Mouse (Mus musculus): ENCODE results near the gene Ctu1. TPM values are rescaled to one million over a fixed set of nuclear protein-coding genes. Genes with fewer than 3 reads are reported as not detected.

Gene Ctu1
- 10 to 100 TPM in 1 of 2 experiments, 1 to 10 TPM in 1; 6.7 to 11.8 TPM for polyA plus RNA-seq (2012; fragmentation: generic; extraction: Trizol)

DNA sequence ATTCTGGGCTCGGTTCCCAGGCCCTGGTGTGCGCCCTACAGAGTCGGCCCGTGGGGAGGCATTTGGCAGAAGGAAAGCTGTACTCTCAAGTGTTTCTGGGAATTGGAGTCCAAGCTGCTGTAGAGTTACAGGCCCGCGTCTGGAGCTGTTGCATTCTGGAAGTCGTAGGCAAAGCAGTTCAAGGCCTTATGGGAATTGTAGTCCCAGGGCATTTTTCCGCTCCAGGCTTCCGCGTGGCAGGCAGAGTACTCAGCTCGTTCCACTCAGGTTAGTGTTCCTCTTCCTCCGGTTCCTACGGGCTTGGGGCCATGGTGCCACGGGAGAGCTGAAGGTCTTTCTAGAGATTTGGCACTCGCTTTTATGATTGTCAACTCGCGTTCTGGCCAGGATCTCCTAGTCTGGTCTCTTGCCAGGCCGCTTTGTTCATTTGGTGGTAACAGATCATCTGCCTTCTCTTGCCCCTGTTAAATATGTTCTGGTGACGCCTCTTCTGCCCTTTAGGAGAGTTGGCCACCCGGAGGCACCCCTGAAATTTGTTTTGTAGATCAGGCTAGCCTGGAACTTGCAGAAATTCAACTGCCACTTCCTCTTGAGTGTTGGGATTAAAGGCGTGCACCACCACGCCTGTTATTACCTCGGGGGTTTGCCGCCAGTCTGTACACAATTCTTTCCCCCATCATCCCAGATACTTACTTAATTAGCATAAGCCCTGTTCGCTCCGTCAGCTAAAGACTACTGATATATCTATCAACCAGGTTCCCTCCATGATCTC is at the start of gene Ctu1:
Gene Ctu1, plus strand, starts transcription at position 208 of the 772 bp plus-strand sequence.

DNA sequence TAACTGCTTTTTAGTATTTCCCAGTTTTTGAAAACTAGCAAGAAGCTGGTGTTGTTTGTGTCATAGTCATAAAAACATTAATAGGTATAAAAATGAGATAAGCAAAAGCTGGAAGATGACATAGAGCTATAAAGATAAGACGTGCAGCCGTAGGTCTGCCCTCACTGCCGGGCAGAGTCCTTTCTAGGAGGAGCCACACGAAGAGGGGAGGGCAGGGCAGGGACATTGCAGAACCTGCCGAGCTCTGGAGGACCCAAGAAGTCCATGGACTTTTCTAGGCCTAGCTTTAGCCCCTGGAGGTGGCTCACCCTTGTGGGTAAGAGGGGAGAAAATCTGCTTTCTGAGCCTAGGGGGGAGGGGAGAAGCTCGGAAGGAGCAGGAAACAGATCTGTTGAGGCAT is 37.3 kb upstream of the Ctu1 start, which contains the start of gene Ceacam18:
Gene Ceacam18, plus strand, starts transcription at position 208 of the 400 bp plus-strand sequence.

DNA sequence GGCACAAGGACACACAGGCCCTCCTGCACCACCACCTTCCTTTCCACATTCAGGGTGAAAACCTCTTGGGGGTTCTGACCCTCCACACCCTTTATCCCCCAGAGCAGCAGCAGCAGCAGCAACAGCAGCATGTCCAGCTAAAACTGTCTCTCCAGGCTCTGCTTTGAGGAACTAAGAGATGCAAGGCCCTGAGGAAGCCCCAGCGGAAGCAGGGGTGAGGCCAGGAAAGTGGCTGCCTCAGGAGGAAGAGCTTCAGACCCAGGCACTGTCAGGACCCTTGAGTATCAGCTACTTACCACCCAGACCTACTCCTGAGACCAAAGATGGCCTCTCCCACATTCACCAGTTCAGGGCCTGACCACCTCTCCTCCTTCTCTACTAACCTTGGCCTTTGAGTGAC is 11.8 kb upstream of the Ctu1 start, which contains the start of gene Siglece:
Gene Siglece, minus strand, starts transcription at position 160 of the 400 bp plus-strand sequence.

DNA sequence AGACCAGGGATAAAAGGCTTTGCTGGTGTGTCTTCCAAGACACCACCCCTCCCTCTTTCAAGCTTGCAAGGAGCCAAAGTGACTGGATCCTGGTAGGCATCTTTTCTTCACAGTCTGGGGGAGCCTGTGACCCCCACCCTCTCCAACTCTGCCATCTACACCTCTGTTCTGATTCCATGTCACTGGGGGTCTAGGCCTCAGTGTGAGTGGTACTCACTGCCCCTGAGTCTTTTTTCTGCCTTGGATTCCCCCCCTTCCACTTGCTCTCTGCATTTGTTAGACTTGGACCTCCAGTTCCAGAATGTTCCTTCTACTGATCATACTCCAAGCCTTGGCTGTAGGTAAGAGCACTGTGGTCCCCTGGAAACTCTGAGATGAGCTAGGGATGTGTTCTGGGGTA is 18.3 kb downstream of the Ctu1 start, which contains the start of gene Klk14:
Gene Klk14, plus strand, starts transcription at position 301 of the 400 bp plus-strand sequence.

DNA sequence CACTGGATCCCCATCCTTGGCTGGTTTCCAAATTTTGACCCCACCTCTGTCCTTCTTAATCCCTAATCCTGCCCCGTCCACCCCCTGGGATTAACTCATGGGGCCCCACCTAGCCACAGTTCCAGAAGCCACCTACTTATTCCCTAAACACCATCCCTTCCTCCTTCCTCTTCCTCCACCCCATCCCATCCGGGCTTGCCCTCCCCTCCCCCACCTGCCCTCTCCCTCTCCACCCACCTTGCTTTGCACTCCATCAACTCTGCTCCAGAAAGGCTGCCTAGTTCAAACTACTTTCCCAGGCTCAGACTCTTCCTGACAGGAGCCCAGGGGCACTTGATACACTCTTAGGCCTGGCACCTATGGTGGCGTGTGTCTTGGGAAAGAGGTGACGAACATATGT is 40.5 kb downstream of the Ctu1 start, which contains the start of gene Klk13:
Gene Klk13, plus strand, starts transcription at position 301 of the 400 bp plus-strand sequence.

Other genes starting within 250 kb of the Ctu1 start
- not detected for gene Lim2, start 244.3 kb upstream of the Ctu1 start, polyA plus RNA-seq (2012; fragmentation: generic; extraction: Trizol)
- under 1 TPM in 1 of 2 experiments, not detected in 1; 0.09 TPM for gene Nkg7, start 234.9 kb upstream of the Ctu1 start, polyA plus RNA-seq (2012; fragmentation: generic; extraction: Trizol)
- gene Cldnd2, start 231.2 kb upstream of the Ctu1 start, polyA plus RNA-seq (2012; fragmentation: generic; extraction: Trizol), result not detected
- 100 to 1,000 TPM; 318 to 407 TPM for gene Etfb, start 227.9 kb upstream of the Ctu1 start, polyA plus RNA-seq (2012; fragmentation: generic; extraction: Trizol)
- under 1 TPM; 0.07 to 0.63 TPM for gene Gm45233, start 227.9 kb upstream of the Ctu1 start, polyA plus RNA-seq (2012; fragmentation: generic; extraction: Trizol)
- 1 to 10 TPM in 1 of 2 experiments, under 1 TPM in 1; 0.11 to 2.1 TPM for gene Vsig10l, start 208.9 kb upstream of the Ctu1 start, polyA plus RNA-seq (2012; fragmentation: generic; extraction: Trizol)
- 10 to 100 TPM in 1 of 2 experiments, 1 to 10 TPM in 1; 5.7 to 26.5 TPM for gene Iglon5, start 181.9 kb upstream of the Ctu1 start, polyA plus RNA-seq (2012; fragmentation: generic; extraction: Trizol)
- gene 4931406B18Rik, start 166.1 kb upstream of the Ctu1 start, polyA plus RNA-seq (2012; fragmentation: generic; extraction: Trizol), result not detected
- gene Cd33, start 127.6 kb upstream of the Ctu1 start, polyA plus RNA-seq (2012; fragmentation: generic; extraction: Trizol), result under 1 TPM in 1 of 2 experiments, not detected in 1; 0.04 TPM
- gene Zfp658, start 109.8 kb upstream of the Ctu1 start, polyA plus RNA-seq (2012; fragmentation: generic; extraction: Trizol), result 1 to 10 TPM in 1 of 2 experiments, under 1 TPM in 1; 0.11 to 2.6 TPM
- gene Zfp719, start 92.4 kb upstream of the Ctu1 start, polyA plus RNA-seq (2012; fragmentation: generic; extraction: Trizol), result 1 to 10 TPM in 1 of 2 experiments, under 1 TPM in 1; 0.09 to 1.8 TPM
- gene Zfp819, start 64.8 kb upstream of the Ctu1 start, polyA plus RNA-seq (2012; fragmentation: generic; extraction: Trizol), result not detected
- not detected for gene Ceacam18, start 37.3 kb upstream of the Ctu1 start, polyA plus RNA-seq (2012; fragmentation: generic; extraction: Trizol)
- not detected for gene Siglece, start 11.9 kb upstream of the Ctu1 start, polyA plus RNA-seq (2012; fragmentation: generic; extraction: Trizol)
- gene Klk14, start 18.4 kb downstream of the Ctu1 start, polyA plus RNA-seq (2012; fragmentation: generic; extraction: Trizol), result under 1 TPM; 0.05 to 0.08 TPM
- not detected for gene Klk13, start 40.6 kb downstream of the Ctu1 start, polyA plus RNA-seq (2012; fragmentation: generic; extraction: Trizol)
- gene Klk12, start 96.9 kb downstream of the Ctu1 start, polyA plus RNA-seq (2012; fragmentation: generic; extraction: Trizol), result not detected
- not detected for gene Klk11, start 102.6 kb downstream of the Ctu1 start, polyA plus RNA-seq (2012; fragmentation: generic; extraction: Trizol)
- 1 to 10 TPM in 1 of 2 experiments, under 1 TPM in 1; 0.12 to 2.5 TPM for gene Klk10, start 109.0 kb downstream of the Ctu1 start, polyA plus RNA-seq (2012; fragmentation: generic; extraction: Trizol)
- gene Klk9, start 119.9 kb downstream of the Ctu1 start, polyA plus RNA-seq (2012; fragmentation: generic; extraction: Trizol), result under 1 TPM in 1 of 2 experiments, not detected in 1; 0.08 TPM
- under 1 TPM; 0.11 to 0.25 TPM for gene Klk8, start 125.6 kb downstream of the Ctu1 start, polyA plus RNA-seq (2012; fragmentation: generic; extraction: Trizol)
- gene Klk7, start 139.3 kb downstream of the Ctu1 start, polyA plus RNA-seq (2012; fragmentation: generic; extraction: Trizol), result not detected
- gene Klk6, start 152.5 kb downstream of the Ctu1 start, polyA plus RNA-seq (2012; fragmentation: generic; extraction: Trizol), result under 1 TPM in 1 of 2 experiments, not detected in 1; 0.12 TPM
- not detected for gene Klk5, start 170.0 kb downstream of the Ctu1 start, polyA plus RNA-seq (2012; fragmentation: generic; extraction: Trizol)
- gene Klk4, start 209.1 kb downstream of the Ctu1 start, polyA plus RNA-seq (2012; fragmentation: generic; extraction: Trizol), result not detected